Mouse (Mus musculus): ENCODE measurements around the gene Osbpl7. TPM values are rescaled to one million over a fixed set of nuclear protein-coding genes. Genes with fewer than 3 reads are reported as not detected.

Gene Osbpl7
- total and polyA plus RNA-seq, 2 experiments from 2014 or later: 8.3 to 10.9 TPM

GRCm38 (mm10) chr11:97069333-97069732 is 18.9 kb downstream of the Osbpl7 start:
- no peak overlapping the region for H3K4me3 ChIP-seq (ENCODE audit: low read depth, low read length)
- DNase-seq (peak; percentile 18), ATAC-seq (0 out of 2 replicates have a peak, but pooled peaks have one; percentile 35)
- no peaks in the 10 kb centered on the region for H3K4me1 ChIP-seq (ENCODE audit: insufficient read depth)
- H3K9me3 ChIP-seq (ENCODE audit: low read length): no peaks in the 10 kb centered on the region
- no peak overlapping the region for H3K9ac ChIP-seq
- no peak overlapping the region for H3K27ac ChIP-seq (ENCODE audit: low read depth, low read length)
- H3K36me3 ChIP-seq (ENCODE audit: insufficient read depth): peaks cover 16% of the 10 kb centered on the region
- WGBS: 50% methylated on average over 1 of the region's 1 CpGs
- no peak for TF ChIP-seq CTCF (IDR thresholded peaks at IDR 0.05; ENCODE audit: low read depth)
- H3K27me3 ChIP-seq (ENCODE audit: insufficient read depth, low read length): no peaks in the 10 kb centered on the region
- H3K4me2 ChIP-seq (ENCODE audit: low read depth): no peak overlapping the region

GRCm38 (mm10) chr11:97069770-97070169 is 19.3 kb downstream of the Osbpl7 start:
- no peak overlapping the region for H3K4me2 ChIP-seq (ENCODE audit: low read depth)
- WGBS: 85% methylated on average over 2 of the region's 2 CpGs
- peaks cover 16% of the 10 kb centered on the region; the same call in 1 of the 2 replicates for H3K36me3 ChIP-seq (ENCODE audit: insufficient read depth)
- no peak overlapping the region for H3K9ac ChIP-seq
- H3K27me3 ChIP-seq (ENCODE audit: insufficient read depth, low read length): no peaks in the 10 kb centered on the region
- no peak for TF ChIP-seq CTCF (IDR thresholded peaks at IDR 0.05; ENCODE audit: low read depth)
- H3K4me3 ChIP-seq (ENCODE audit: low read depth, low read length): no peak overlapping the region
- H3K4me1 ChIP-seq (ENCODE audit: insufficient read depth): no peaks in the 10 kb centered on the region
- H3K9me3 ChIP-seq (ENCODE audit: low read length): no peaks in the 10 kb centered on the region
- no peak overlapping the region for H3K27ac ChIP-seq (ENCODE audit: low read depth, low read length)
- DNase-seq (no peak), ATAC-seq (no peak)

- DNase-seq (no peak), ATAC-seq (no peak)
- Histone ChIP-seq H3K4me3 (ENCODE audit: low read depth, low read length) (no peak overlapping the region), H3K9me3 (ENCODE audit: low read length) (no peaks in the 10 kb centered on the region), H3K36me3 (ENCODE audit: insufficient read depth) (peaks cover 13% of the 10 kb centered on the region; the same call in 1 of the 2 replicates), H3K4me1 (ENCODE audit: insufficient read depth) (no peaks in the 10 kb centered on the region), H3K4me2 (ENCODE audit: low read depth) (no peak overlapping the region), H3K9ac (no peak overlapping the region), H3K27ac (ENCODE audit: low read depth, low read length) (no peak overlapping the region), H3K27me3 (ENCODE audit: insufficient read depth, low read length) (no peaks in the 10 kb centered on the region)
- TF ChIP-seq CTCF (IDR thresholded peaks at IDR 0.05; ENCODE audit: low read depth): no peak
- 65% methylated on average over 1 of the region's 1 CpGs for WGBS
These were observed 20.7 kb downstream of the Osbpl7 start for GRCm38 (mm10) chr11:97071129-97071528.

- Histone ChIP-seq H3K4me2 (ENCODE audit: low read depth) (no peak overlapping the region), H3K4me3 (ENCODE audit: low read depth, low read length) (no peak overlapping the region), H3K27ac (ENCODE audit: low read depth, low read length) (no peak overlapping the region), H3K9ac (no peak overlapping the region), H3K9me3 (ENCODE audit: low read length) (no peaks in the 10 kb centered on the region), H3K27me3 (ENCODE audit: insufficient read depth, low read length) (no peaks in the 10 kb centered on the region), H3K4me1 (ENCODE audit: insufficient read depth) (no peaks in the 10 kb centered on the region), H3K36me3 (ENCODE audit: insufficient read depth) (peaks cover 6% of the 10 kb centered on the region; the same call in 1 of the 2 replicates)
- WGBS: 28% methylated on average over 3 of the region's 3 CpGs
- TF ChIP-seq CTCF (IDR thresholded peaks at IDR 0.05; ENCODE audit: low read depth): peak; percentile 92
- peak; percentile 76 for ATAC-seq
- DNase-seq: peak; percentile 89
These were observed 22.1 kb downstream of the Osbpl7 start for GRCm38 (mm10) chr11:97072533-97072932.

GRCm38 (mm10) chr11:97074235-97074634 is 23.8 kb downstream of the Osbpl7 start:
- no peak for ATAC-seq
- H3K9me3 ChIP-seq (ENCODE audit: low read length): no peaks in the 10 kb centered on the region

GRCm38 (mm10) chr11:97078751-97079150 is 28.3 kb downstream of the Osbpl7 start:
- 60% methylated on average over 4 of the region's 4 CpGs for WGBS
- no peaks in the 10 kb centered on the region for H3K9me3 ChIP-seq (ENCODE audit: low read length)

More at GRCm38 (mm10) chr11:97074235-97074634, 23.8 kb downstream of the Osbpl7 start:
- Histone ChIP-seq H3K4me2 (ENCODE audit: low read depth) (no peak overlapping the region), H3K4me1 (ENCODE audit: insufficient read depth) (no peaks in the 10 kb centered on the region), H3K27ac (ENCODE audit: low read depth, low read length) (no peak overlapping the region), H3K4me3 (ENCODE audit: low read depth, low read length) (no peak overlapping the region), H3K27me3 (ENCODE audit: insufficient read depth, low read length) (no peaks in the 10 kb centered on the region), H3K36me3 (ENCODE audit: insufficient read depth) (no peaks in the 10 kb centered on the region), H3K9ac (no peak overlapping the region)
- TF ChIP-seq CTCF (IDR thresholded peaks at IDR 0.05; ENCODE audit: low read depth): no peak
- 71% methylated on average over 8 of the region's 8 CpGs for WGBS
- DNase-seq: no peak

GRCm38 (mm10) chr11:97080291-97080690 is 29.9 kb downstream of the Osbpl7 start:
- no peak for TF ChIP-seq CTCF (IDR thresholded peaks at IDR 0.05; ENCODE audit: low read depth)
- Histone ChIP-seq H3K4me2 (ENCODE audit: low read depth) (no peak overlapping the region), H3K27ac (ENCODE audit: low read depth, low read length) (no peak overlapping the region), H3K4me3 (ENCODE audit: low read depth, low read length) (no peak overlapping the region), H3K9ac (no peak overlapping the region), H3K36me3 (ENCODE audit: insufficient read depth) (no peaks in the 10 kb centered on the region), H3K9me3 (ENCODE audit: low read length) (no peaks in the 10 kb centered on the region), H3K4me1 (ENCODE audit: insufficient read depth) (no peaks in the 10 kb centered on the region), H3K27me3 (ENCODE audit: insufficient read depth, low read length) (no peaks in the 10 kb centered on the region)
- DNase-seq: no peak
- 14% methylated on average over 9 of the region's 9 CpGs for WGBS
- ATAC-seq: no peak

More at GRCm38 (mm10) chr11:97078751-97079150, 28.3 kb downstream of the Osbpl7 start:
- no peaks in the 10 kb centered on the region for H3K4me1 ChIP-seq (ENCODE audit: insufficient read depth)
- no peak for TF ChIP-seq CTCF (IDR thresholded peaks at IDR 0.05; ENCODE audit: low read depth)
- no peak overlapping the region for H3K27ac ChIP-seq (ENCODE audit: low read depth, low read length)
- no peaks in the 10 kb centered on the region for H3K36me3 ChIP-seq (ENCODE audit: insufficient read depth)
- no peaks in the 10 kb centered on the region for H3K27me3 ChIP-seq (ENCODE audit: insufficient read depth, low read length)
- ATAC-seq (no peak), DNase-seq (no peak)
- no peak overlapping the region for H3K4me2 ChIP-seq (ENCODE audit: low read depth)
- no peak overlapping the region for H3K4me3 ChIP-seq (ENCODE audit: low read depth, low read length)
- H3K9ac ChIP-seq: no peak overlapping the region

All from forebrain, postnatal 0 days (tissue).